Mouse (Mus musculus) B cell, adult 67 days (primary cell): ENCODE data around the gene Gm906. TPM values are rescaled to one million over a fixed set of nuclear protein-coding genes. Genes with fewer than 3 reads are reported as not detected.

Experiments used
- total RNA-seq, 2 experiments: library from RNA; stranded (reverse); gene quantifications; 4 replicates each; pipeline ENCODE4 v1.2.4; 2023

Gene Gm906
- not detected for total RNA-seq

DNA sequence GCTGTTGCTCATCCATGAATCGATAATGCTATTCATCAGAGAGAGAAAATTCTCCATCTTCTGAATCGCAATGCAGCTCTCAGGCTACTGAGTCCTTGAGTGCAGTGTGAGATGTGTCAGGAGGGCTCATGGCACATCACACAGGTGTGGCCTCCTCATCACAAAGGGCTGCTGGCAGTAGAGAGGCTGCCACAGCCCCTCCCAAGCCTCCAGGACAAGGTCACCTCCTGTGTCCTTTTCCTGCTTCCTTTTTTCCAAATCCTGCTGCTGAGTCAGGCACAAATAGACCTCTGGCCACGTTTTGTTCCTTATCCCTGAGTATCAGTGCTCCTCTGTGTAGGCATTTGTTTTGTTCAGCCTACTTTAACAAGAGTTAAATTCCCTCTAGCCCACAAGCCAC lies at the start of gene Gm906:
TSS of gene Gm906 (minus strand) at position 101 of the 400 bp plus-strand sequence.

Other genes with a start within 250 kb of the Gm906 start
- 10 to 100 TPM; 12.1 to 15.7 TPM for gene Fbxw17, start 167.6 kb upstream of the Gm906 start, total RNA-seq
- not detected for gene Gm47429, start 193.6 kb upstream of the Gm906 start, total RNA-seq
- not detected for gene Nutm2, start 217.0 kb upstream of the Gm906 start, total RNA-seq